Mouse (Mus musculus) CD8-positive naive resting alpha-beta T cell, adult 2 months (primary cell): ENCODE results near the gene H13.

Experiments
- DNase-seq, 2 experiments: peaks; one replicate each; pipeline ENCODE4 v3.0.0; 2022; ENCODE audit warnings: low read depth in 2 of 2, low spot score in 2 of 2

Gene H13

DNA sequence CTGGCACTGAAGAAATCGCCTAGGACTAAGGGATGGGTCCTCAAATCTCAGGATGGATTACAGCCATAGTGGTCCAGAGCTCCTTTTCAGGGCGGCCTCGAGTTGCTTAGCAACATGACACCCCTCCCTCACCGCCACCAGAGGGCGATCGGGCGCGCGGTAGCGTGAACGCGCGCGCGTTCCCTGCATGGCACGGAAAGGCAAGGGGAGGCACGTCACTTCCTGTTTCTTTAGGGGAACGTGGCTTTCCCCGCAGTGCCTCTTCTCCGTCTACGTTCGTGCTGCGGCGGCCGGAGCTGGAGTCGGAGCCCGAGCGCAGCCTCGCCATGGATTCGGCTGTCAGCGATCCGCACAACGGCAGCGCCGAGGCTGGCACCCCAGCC lies at the start of gene H13:
TSS of gene H13 (plus strand) at position 206 of the 383 bp plus-strand sequence.
- peak; percentile 90 to 91 for DNase-seq

DNA sequence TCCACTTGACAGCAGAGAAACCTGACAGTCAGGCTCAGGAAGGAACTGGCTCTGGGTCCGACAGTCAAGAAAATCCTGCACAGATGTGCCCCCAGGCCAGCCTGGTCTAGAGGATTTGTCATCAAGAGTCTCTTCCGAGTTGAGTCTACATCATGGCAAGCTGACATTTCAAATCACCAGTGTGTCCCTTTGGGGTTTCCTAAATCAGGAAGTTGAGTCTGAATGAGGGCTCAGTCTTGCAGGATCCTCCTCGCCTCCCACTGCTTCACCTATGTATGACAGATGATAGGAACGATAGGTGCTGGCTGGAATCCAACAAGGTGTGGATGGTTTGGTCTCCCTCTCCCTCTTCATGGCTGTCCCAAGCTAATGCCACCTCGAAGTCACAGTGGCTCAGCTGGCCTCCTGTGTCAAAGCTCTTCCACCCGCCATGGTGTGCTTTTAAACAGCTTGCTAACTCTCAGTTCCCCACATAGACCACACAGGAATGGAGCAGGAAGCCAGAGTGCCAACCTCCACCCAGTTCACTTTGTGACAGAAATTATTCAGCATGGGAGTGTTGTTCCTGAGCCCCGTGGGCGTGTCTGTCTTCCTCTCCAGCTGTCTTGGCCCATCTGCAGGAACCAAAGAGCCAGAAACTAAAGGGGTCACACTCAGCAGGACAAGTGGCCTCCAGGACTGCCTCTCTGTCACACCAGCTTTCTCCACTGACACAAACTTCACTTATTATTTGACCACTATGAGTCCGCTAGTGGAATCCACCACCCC lies 48.7 kb upstream of the H13 start:
- no peak for DNase-seq

DNA sequence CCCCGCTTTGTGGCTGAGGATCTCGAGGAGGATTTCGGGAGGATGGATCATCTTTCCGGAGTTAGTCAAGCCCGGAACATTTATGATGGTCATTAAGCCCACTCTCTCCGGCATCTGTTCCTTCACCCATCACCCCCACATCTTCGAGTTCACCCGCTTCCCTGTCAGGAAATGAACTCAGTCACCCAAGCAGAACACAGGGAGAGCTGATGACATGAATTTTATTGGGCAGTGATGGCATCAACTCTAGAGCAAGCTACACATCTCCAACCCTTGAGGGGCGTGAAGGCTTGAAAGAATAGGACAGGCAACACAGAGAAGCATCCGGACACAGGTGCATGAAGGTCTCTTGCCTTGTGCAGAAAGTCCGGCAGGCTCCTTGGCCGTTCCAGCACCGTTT lies 47.1 kb upstream of the H13 start:
- DNase-seq: no peak

DNA sequence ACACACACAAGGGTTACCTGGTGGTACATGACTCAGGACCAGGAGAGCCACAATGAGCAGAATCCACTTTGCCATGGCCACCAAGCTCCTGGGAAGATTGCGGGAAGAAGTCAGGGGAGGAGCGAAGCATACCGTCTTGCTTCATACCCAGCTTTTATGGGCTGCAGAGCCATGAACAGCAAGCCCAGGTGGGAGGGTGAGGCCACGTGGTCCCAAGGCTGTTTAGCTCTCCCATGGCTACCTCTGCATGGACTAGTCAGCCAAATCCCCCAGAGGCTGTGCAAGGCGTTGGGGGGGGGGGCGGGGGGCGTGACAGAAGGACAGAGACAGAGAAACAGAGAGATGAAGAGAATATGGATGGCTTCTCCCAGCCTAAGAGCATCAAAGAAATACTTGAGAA lies 46.3 kb upstream of the H13 start, which contains the start of gene Defb25:
TSS of gene Defb25 (minus strand) at position 101 of the 400 bp plus-strand sequence.
- DNase-seq: no peak

- no peak for DNase-seq
These were observed 44.7 kb upstream of the H13 start for GRCm38 (mm10) chr2:152624566-152624965.

DNA sequence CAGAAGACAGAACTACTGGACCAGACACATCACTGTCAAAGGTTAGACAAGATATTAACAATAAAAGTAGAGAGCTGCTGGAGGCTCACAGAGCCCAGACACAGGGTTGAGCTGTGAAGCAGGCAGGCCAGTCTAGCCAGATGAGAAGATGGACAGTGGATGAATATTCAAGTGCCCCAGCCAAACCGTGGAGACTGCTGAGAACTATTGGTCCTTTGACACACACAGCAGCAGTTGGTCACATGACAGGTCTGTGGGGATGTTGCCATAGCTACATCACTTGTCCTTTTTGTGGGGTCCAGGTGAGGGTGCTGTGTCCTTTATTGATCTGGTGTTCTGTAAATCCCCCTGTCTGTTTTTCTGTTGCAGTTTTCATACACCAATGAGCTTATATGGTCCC lies 44.0 kb upstream of the H13 start:
- DNase-seq: no peak

- no peak for DNase-seq
These were observed 42.3 kb upstream of the H13 start, which contains the start of gene Rem1 for GRCm38 (mm10) chr2:152626774-152627591. Gene Rem1, plus strand, starts transcription at chr2:152626951.

GRCm38 (mm10) chr2:152628066-152628465 lies 41.2 kb upstream of the H13 start:
- no peak for DNase-seq

DNA sequence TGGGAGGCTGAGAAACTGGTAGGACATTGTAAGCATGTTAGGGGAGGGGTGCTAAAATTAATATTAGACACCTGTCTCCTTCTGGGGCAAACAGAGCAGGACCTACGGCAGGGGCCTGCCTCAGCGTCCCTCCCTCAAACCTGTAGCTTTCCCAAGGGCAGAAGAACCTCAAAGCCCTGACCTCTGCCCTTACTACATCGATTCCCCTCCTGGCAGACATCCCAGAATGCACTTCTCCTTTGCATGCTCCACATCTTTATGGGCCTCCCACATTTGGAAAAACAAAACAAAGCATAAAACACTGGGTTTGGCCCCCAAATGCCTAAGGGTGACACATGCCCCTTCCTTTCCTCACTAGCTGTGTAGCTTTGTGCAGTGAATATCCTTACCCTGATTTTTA lies 40.0 kb upstream of the H13 start:
- no peak for DNase-seq

GRCm38 (mm10) chr2:152629904-152630303 lies 39.4 kb upstream of the H13 start:
- DNase-seq: no peak

DNA sequence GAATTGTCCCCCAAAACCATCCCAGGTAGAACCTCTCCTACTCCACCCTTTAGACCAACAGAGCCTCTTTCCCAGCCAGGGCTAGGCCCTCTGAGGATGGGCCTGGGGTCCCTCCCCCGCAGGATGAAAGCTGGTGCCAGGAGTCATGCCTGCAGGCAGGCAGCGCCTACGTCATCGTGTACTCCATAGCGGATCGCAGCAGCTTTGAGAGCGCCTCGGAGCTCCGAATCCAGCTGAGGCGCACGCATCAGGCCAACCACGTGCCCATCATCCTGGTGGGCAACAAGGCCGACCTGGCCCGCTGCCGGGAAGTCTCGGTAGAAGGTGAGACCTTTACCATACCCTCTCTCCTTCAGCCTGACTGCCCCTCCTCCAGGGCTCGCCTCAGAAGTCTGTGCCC lies 35.9 kb upstream of the H13 start:
- DNase-seq: no peak

DNA sequence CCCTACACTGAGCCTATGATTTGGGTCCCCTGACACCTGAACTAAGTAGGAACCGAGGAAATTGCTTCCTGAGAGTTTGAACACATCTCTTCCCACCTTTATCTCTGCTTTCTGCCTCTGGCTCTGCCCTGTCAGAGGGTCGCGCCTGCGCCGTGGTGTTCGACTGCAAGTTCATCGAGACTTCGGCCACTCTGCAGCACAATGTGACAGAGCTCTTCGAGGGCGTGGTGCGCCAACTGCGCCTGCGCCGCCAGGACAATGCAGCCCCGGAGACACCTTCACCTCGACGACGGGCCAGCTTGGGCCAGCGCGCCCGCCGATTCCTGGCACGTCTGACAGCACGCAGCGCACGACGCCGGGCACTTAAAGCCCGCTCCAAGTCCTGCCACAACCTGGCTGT lies 35.0 kb upstream of the H13 start:
- DNase-seq: no peak

DNA sequence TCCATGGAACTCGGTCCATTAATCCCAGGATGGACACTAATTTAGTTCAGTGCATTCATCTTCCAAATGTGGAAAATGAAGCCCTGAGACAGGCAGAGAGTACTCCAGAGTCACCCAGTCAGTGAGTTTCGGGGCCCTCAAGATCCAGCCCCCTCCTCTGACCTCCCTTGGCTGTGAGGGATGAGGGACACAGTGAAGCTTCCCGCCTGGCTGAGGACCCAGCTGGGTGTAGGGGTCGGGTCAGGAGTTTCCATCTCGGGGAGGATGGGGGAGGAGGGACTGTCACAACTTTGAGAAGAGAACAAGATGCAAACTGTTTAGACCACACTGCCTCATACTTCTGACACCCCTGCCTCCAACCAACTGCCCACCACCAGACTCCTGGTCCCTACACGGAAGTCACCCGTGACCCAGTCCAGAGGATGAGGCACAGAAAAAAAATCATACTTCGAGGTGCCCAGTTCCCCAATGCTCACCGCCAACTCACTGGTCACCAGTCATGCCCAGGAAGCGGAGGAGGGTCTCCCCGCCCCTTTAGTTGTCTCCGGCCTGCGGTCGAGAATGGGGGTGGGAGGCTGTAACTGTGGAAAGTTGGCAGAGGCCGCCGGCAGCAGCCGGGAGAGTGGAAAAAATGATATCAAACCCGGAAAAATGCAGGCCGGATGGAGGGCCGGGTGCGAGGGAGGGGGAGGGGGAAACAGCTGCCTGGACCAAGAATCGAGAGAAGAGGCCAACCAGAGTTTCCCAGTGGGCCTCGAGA lies 32.8 kb upstream of the H13 start:
- no peak for DNase-seq

DNA sequence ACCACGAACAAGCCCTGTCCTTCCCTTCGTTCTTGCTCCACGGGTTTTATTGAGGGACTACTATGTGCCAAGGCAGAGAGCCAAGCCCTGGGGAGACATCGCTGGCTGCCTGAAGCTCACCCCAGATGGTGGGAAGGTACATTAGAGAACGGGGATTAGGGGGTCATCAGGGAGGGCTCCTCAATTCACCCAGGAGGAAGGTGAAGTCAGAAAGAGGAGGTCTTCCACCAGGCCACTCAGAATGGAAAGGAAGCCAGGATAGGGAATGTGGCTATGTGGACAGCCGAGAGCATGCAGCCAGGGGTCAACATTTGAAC lies 32.3 kb upstream of the H13 start:
- no peak for DNase-seq

DNA sequence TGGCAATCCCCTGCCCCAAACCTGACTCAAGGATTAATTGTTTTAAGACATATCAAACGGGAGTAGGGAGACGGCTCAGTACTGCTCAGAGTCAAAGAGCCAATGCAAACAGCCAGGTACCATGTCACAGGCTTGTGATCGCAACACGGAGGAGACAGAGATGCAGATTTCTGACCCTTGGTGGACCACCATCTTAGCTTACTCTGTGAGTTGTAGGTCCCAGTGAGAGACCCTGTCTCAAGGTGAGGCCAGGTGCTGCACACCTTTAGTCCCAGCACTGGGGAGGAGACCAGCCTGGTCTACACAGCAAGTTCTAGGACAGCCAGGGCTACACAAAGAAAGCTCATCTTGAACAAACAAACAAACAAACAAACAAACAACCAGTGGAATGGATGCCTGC lies 31.9 kb upstream of the H13 start:
- DNase-seq: no peak

DNA sequence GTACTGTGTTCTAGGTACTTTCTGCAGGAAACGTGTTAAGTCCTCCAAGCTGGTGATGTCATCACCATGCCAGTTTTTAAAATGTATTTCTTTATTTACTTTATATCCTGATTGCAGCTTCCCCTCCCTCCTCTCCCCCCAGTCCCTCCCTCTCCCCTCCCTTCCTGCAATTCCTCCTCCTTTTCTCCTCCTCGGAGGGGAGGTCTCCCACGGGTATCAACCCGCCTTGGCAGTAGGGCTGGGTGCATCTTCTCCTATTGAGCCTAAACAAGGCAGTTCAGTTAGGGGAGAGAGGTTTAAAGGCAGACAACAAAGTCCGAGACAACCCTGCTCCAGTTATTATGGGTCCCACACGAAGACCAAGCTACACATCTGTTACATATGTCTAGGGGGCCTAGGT lies 30.4 kb upstream of the H13 start:
- no peak for DNase-seq

GRCm38 (mm10) chr2:152639406-152640113 lies 29.7 kb upstream of the H13 start:
- no peak for DNase-seq

GRCm38 (mm10) chr2:152652901-152653620 lies 16.2 kb upstream of the H13 start:
- DNase-seq: no peak

DNA sequence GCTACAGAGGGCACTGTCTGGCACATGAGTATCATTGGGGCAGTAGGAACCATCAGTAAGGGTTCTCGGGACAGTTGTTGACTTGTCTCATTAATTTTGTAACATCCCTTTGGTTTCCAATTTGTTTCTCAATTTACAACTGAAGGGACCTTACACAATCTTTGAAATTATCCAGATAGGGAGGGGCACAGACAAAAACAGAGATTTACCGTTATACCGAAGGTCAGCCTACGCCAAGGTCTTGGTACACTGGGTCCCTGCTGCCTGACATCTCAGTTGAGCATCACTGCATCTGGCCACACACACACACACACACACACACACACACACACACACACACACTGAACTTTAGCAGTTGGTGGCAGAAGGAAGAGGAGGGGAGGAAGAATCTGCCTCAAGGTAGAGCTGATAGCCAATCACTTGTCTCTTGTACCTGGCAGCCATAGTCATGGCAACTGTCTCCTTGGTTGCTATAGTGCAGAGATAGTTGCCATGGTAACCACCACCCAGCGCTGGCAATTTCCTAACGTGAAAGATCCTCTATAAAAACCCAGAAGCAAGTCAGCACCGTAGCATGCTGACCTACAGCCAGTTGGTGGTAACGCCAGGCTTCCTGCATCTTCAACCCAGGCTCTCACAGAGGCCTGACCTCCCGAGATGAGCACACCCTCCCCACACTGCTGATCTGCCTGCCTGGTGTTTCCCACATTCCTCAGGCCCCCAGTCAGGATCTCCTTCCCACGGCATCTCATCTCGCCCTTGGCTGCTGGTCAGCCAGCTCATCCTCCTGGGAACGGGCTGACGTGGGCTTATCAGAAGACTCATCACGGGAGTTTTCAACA lies 15.2 kb upstream of the H13 start:
- DNase-seq: no peak

DNA sequence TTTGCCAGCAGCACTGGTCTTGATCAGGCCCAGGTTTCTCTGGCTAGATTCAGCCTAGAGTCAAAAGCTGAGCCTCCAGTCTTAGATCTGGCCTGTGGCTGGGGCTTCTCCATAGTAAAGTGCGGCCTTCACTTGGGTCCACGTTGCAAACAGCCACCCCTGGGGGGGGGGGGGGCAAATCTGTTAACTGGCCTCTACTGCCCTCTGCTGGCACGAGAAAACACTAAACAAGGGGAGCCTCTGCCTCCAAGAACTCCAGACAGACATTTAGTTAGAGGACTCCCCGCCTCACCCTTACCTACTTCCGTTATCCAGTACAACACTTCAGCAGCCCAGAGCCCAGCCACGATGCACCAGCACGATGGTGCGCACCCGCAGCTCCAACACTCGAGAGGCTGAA lies 11.9 kb upstream of the H13 start:
- no peak for DNase-seq
